Comparison of ENCODE assay signal across 11 mouse cellular contexts in the genomic region with DNA sequence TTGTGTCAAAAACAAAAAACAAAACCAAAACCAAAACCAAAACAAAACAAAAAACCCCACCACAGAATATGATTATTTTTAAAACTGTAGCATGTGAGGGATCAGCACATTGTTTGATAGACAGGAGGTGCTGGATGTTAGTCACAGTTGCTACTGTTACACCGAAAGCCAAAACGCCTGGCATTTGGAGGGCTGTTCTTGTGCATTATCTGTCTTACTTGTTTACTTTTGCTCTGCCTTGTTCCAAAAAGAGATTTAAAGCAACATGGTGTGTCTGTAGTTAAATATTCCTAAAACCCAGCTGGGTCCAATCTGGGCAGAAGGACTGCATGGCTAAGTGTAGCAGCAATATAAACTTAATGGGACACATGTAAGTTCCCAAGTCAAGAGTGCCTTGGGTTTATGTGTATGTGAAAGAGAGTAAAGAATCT. TPM values are rescaled to one million over a fixed set of nuclear protein-coding genes. Genes with fewer than 3 reads are reported as not detected.
DNase-seq lines count a peak whose midpoint lies in the region; ATAC-seq lines count a peak whose summit lies in the region.
"Had no signal": no experiment of that assay in that cellular context is flagged by ENCODE, and none has a peak within 500 bp of the region (broad histone marks: within the 10 kb centered on the region; RNA-seq: fewer than 3 reads in every experiment).

No protein-coding gene starts in this region.

- H3K27ac ChIP-seq in kidney, embryonic 16.5 days (ENCODE audit: low read length) = peak overlapping the region; percentile 53; the same call in 1 of the 2 replicates
- no peak overlapping the region for H3K27ac ChIP-seq in kidney, embryonic 15.5 days
- H3K27ac ChIP-seq in midbrain, embryonic 11.5 days (ENCODE audit: low read depth, low read length) = no peak overlapping the region
- no peak overlapping the region for H3K27ac ChIP-seq in midbrain, embryonic 10.5 days (replicated peaks)
- H3K27ac ChIP-seq in intestine, embryonic 16.5 days (ENCODE audit: low read length) = no peak overlapping the region
- no peak overlapping the region for H3K27ac ChIP-seq in stomach, embryonic 16.5 days (ENCODE audit: low read length)
- H3K27ac ChIP-seq: midbrain, embryonic 12.5 days had no signal

- WGBS in kidney, embryonic 16.5 days = 66% methylated on average over 2 of the region's 2 CpGs
- WGBS in kidney, embryonic 15.5 days = 68% methylated on average over 2 of the region's 2 CpGs
- WGBS in midbrain, embryonic 11.5 days = 90% methylated on average over 2 of the region's 2 CpGs
- WGBS in midbrain, embryonic 10.5 days = 94% methylated on average over 2 of the region's 2 CpGs
- 55% methylated on average over 2 of the region's 2 CpGs for WGBS in intestine, embryonic 16.5 days
- WGBS in stomach, embryonic 16.5 days = 56% methylated on average over 2 of the region's 2 CpGs

- H3K4me3 ChIP-seq in kidney, embryonic 16.5 days (ENCODE audit: low read length) = no peak overlapping the region
- H3K4me3 ChIP-seq in kidney, embryonic 15.5 days (replicated peaks) = no peak overlapping the region
- no peak overlapping the region for H3K4me3 ChIP-seq in midbrain, embryonic 11.5 days (ENCODE audit: low read depth, low read length)
- H3K4me3 ChIP-seq in midbrain, embryonic 10.5 days = no peak overlapping the region
- no peak overlapping the region for H3K4me3 ChIP-seq in intestine, embryonic 16.5 days (ENCODE audit: low read length)
- no peak overlapping the region for H3K4me3 ChIP-seq in stomach, embryonic 16.5 days (replicated peaks; ENCODE audit: low read length)
- H3K4me3 ChIP-seq: midbrain, embryonic 12.5 days had no signal

- H3K9ac ChIP-seq in kidney, embryonic 16.5 days (replicated peaks; ENCODE audit: low read length) = no peak overlapping the region
- H3K9ac ChIP-seq in kidney, embryonic 15.5 days = no peak overlapping the region
- H3K9ac ChIP-seq in midbrain, embryonic 11.5 days (ENCODE audit: low read length) = no peak overlapping the region
- no peak overlapping the region for H3K9ac ChIP-seq in intestine, embryonic 16.5 days (ENCODE audit: low read depth, low read length)
- no peak overlapping the region for H3K9ac ChIP-seq in stomach, embryonic 16.5 days (ENCODE audit: low read length)
- H3K9ac ChIP-seq: midbrain, embryonic 12.5 days had no signal

- H3K9me3 ChIP-seq in kidney, embryonic 16.5 days (ENCODE audit: low read length) = no peaks in the 10 kb centered on the region
- H3K9me3 ChIP-seq in kidney, embryonic 15.5 days (replicated peaks) = no peaks in the 10 kb centered on the region
- no peaks in the 10 kb centered on the region for H3K9me3 ChIP-seq in midbrain, embryonic 11.5 days (ENCODE audit: control insufficient read depth, low read length)
- no peaks in the 10 kb centered on the region for H3K9me3 ChIP-seq in midbrain, embryonic 10.5 days (replicated peaks)
- no peaks in the 10 kb centered on the region for H3K9me3 ChIP-seq in intestine, embryonic 16.5 days (ENCODE audit: control insufficient read depth, low read length)
- H3K9me3 ChIP-seq in stomach, embryonic 16.5 days (replicated peaks; ENCODE audit: control insufficient read depth, low read length) = no peaks in the 10 kb centered on the region
- H3K9me3 ChIP-seq: midbrain, embryonic 12.5 days had no signal

- no peaks in the 10 kb centered on the region for H3K36me3 ChIP-seq in kidney, embryonic 16.5 days (ENCODE audit: insufficient read depth, low read length)
- no peaks in the 10 kb centered on the region for H3K36me3 ChIP-seq in kidney, embryonic 15.5 days
- no peaks in the 10 kb centered on the region for H3K36me3 ChIP-seq in midbrain, embryonic 11.5 days (ENCODE audit: control insufficient read depth, insufficient read depth, low read length)
- 0 out of 2 replicates have a peak, but pooled peaks cover 3% of the 10 kb centered on the region for H3K36me3 ChIP-seq in midbrain, embryonic 10.5 days
- no peaks in the 10 kb centered on the region for H3K36me3 ChIP-seq in intestine, embryonic 16.5 days (ENCODE audit: control insufficient read depth, insufficient read depth, low read length)
- H3K36me3 ChIP-seq in stomach, embryonic 16.5 days (ENCODE audit: control insufficient read depth, insufficient read depth, low read length) = no peaks in the 10 kb centered on the region
- H3K36me3 ChIP-seq: midbrain, embryonic 12.5 days had no signal

- H3K4me2 ChIP-seq in kidney, embryonic 16.5 days (replicated peaks; ENCODE audit: low read depth, low read length) = no peak overlapping the region
- no peak overlapping the region for H3K4me2 ChIP-seq in kidney, embryonic 15.5 days
- no peak overlapping the region for H3K4me2 ChIP-seq in midbrain, embryonic 11.5 days
- no peak overlapping the region for H3K4me2 ChIP-seq in intestine, embryonic 16.5 days (ENCODE audit: low read depth, low read length)
- H3K4me2 ChIP-seq in stomach, embryonic 16.5 days (ENCODE audit: low read depth, low read length) = peak overlapping the region; percentile 17; the same call in 1 of the 2 replicates
- H3K4me2 ChIP-seq: midbrain, embryonic 12.5 days had no signal

- peak; percentile 69 for ATAC-seq in kidney, embryonic 16.5 days (ENCODE audit: low FRiP score, low TSS enrichment)
- no peak for ATAC-seq in kidney, embryonic 15.5 days (replicated peaks; ENCODE audit: low FRiP score)
- no peak for ATAC-seq in midbrain, embryonic 11.5 days (ENCODE audit: low FRiP score)
- 0 out of 2 replicates have a peak, but pooled peaks have one; percentile 44 for ATAC-seq in intestine, embryonic 16.5 days
- peak; percentile 13; the same call in 1 of the 2 replicates for ATAC-seq in stomach, embryonic 16.5 days (ENCODE audit: insufficient read depth, low FRiP score)

- H3K4me1 ChIP-seq in kidney, embryonic 16.5 days (ENCODE audit: insufficient read depth, low read length) = peaks cover 20% of the 10 kb centered on the region
- peaks cover 15% of the 10 kb centered on the region for H3K4me1 ChIP-seq in kidney, embryonic 15.5 days
- no peaks in the 10 kb centered on the region for H3K4me1 ChIP-seq in midbrain, embryonic 11.5 days (ENCODE audit: control insufficient read depth, insufficient read depth, low read length)
- peaks cover 7% of the 10 kb centered on the region for H3K4me1 ChIP-seq in midbrain, embryonic 10.5 days
- H3K4me1 ChIP-seq in intestine, embryonic 16.5 days (ENCODE audit: control insufficient read depth, insufficient read depth, low read length) = 0 out of 2 replicates have a peak, but pooled peaks cover 8% of the 10 kb centered on the region
- H3K4me1 ChIP-seq in stomach, embryonic 16.5 days (ENCODE audit: control insufficient read depth, insufficient read depth, low read length) = peaks cover 17% of the 10 kb centered on the region

- DNase-seq in midbrain, embryonic 11.5 days (ENCODE audit: low spot score, missing footprints) = peak; percentile 17
- no peak for DNase-seq in midbrain, embryonic 10.5 days (ENCODE audit: low spot score)
- no peak for DNase-seq in frontal cortex, postnatal 36 days (ENCODE audit: low spot score in 2 of 2)
- DNase-seq: adrenal gland, adult 8-10 months; heart, postnatal 10 days; thymus, postnatal 4 days had no signal

- H3K27me3 ChIP-seq in kidney, embryonic 16.5 days (ENCODE audit: insufficient read depth, low read length) = no peaks in the 10 kb centered on the region
- H3K27me3 ChIP-seq in kidney, embryonic 15.5 days = no peaks in the 10 kb centered on the region
- no peaks in the 10 kb centered on the region for H3K27me3 ChIP-seq in midbrain, embryonic 11.5 days (ENCODE audit: control insufficient read depth, insufficient read depth, low read length)
- no peaks in the 10 kb centered on the region for H3K27me3 ChIP-seq in midbrain, embryonic 10.5 days (ENCODE audit: low read depth, poor library complexity, severe bottlenecking)
- no peaks in the 10 kb centered on the region for H3K27me3 ChIP-seq in intestine, embryonic 16.5 days (replicated peaks; ENCODE audit: control insufficient read depth, insufficient read depth, low read length)
- no peaks in the 10 kb centered on the region for H3K27me3 ChIP-seq in stomach, embryonic 16.5 days (ENCODE audit: control insufficient read depth, insufficient read depth, low read length)
- H3K27me3 ChIP-seq: midbrain, embryonic 12.5 days had no signal

RNA-seq across cellular contexts. Expression of gene Mosmo, which starts 7.3 kb away (rescaled TPM):
- 8.2 and 10.1 TPM in 2 replicates for polyA plus RNA-seq in kidney, embryonic 16.5 days (2015; fragmentation: Nextera tagmentation; extraction: Ambion mirVana)
- 12.3 and 13.3 TPM in 2 replicates for polyA plus RNA-seq in kidney, embryonic 15.5 days (2015; fragmentation: Nextera tagmentation; extraction: Ambion mirVana)
- polyA plus RNA-seq in midbrain, embryonic 11.5 days (2014; fragmentation: Nextera tagmentation; extraction: Ambion mirVana) = 12.5 and 15.0 TPM in 2 replicates
- polyA plus RNA-seq in midbrain, embryonic 10.5 days (2016; fragmentation: Nextera tagmentation; extraction: Ambion mirVana) = 11.9 and 13.0 TPM in 2 replicates
- 5.1 and 6.3 TPM in 2 replicates for polyA plus RNA-seq in intestine, embryonic 16.5 days (2015; fragmentation: Nextera tagmentation; extraction: Ambion mirVana)
- 6.2 and 7.7 TPM in 2 replicates for polyA plus RNA-seq in stomach, embryonic 16.5 days (2015; fragmentation: Nextera tagmentation; extraction: Ambion mirVana)

RNA-seq across cellular contexts. Expression of gene Pdzd9, which starts 14.6 kb away (rescaled TPM):
- 0.49 and 0.51 TPM in 2 replicates for polyA plus RNA-seq in kidney, embryonic 16.5 days (2015; fragmentation: Nextera tagmentation; extraction: Ambion mirVana)
- polyA plus RNA-seq in kidney, embryonic 15.5 days (2015; fragmentation: Nextera tagmentation; extraction: Ambion mirVana) = 0.37 and 0.52 TPM in 2 replicates
- 0.38 and 0.39 TPM in 2 replicates for polyA plus RNA-seq in midbrain, embryonic 11.5 days (2014; fragmentation: Nextera tagmentation; extraction: Ambion mirVana)
- polyA plus RNA-seq in midbrain, embryonic 10.5 days (2016; fragmentation: Nextera tagmentation; extraction: Ambion mirVana) = 0.24 and 0.41 TPM in 2 replicates
- 0.18 and 0.34 TPM in 2 replicates for polyA plus RNA-seq in intestine, embryonic 16.5 days (2015; fragmentation: Nextera tagmentation; extraction: Ambion mirVana)
- 0.17 and 0.35 TPM in 2 replicates for polyA plus RNA-seq in stomach, embryonic 16.5 days (2015; fragmentation: Nextera tagmentation; extraction: Ambion mirVana)

RNA-seq across cellular contexts. Expression of gene Uqcrc2, which starts 49.8 kb away (rescaled TPM):
- polyA plus RNA-seq in kidney, embryonic 16.5 days (2015; fragmentation: Nextera tagmentation; extraction: Ambion mirVana) = 261 and 273 TPM in 2 replicates
- 241 and 250 TPM in 2 replicates for polyA plus RNA-seq in kidney, embryonic 15.5 days (2015; fragmentation: Nextera tagmentation; extraction: Ambion mirVana)
- polyA plus RNA-seq in midbrain, embryonic 11.5 days (2014; fragmentation: Nextera tagmentation; extraction: Ambion mirVana) = 201 and 211 TPM in 2 replicates
- polyA plus RNA-seq in midbrain, embryonic 10.5 days (2016; fragmentation: Nextera tagmentation; extraction: Ambion mirVana) = 180 and 188 TPM in 2 replicates
- 339 and 345 TPM in 2 replicates for polyA plus RNA-seq in intestine, embryonic 16.5 days (2015; fragmentation: Nextera tagmentation; extraction: Ambion mirVana)
- 204 and 235 TPM in 2 replicates for polyA plus RNA-seq in stomach, embryonic 16.5 days (2015; fragmentation: Nextera tagmentation; extraction: Ambion mirVana)

RNA-seq across cellular contexts. Expression of gene Vwa3a, which starts 54.4 kb away (rescaled TPM):
- 0.11 and 0.19 TPM in 2 replicates for polyA plus RNA-seq in kidney, embryonic 16.5 days (2015; fragmentation: Nextera tagmentation; extraction: Ambion mirVana)
- 0.10 and 0.17 TPM in 2 replicates for polyA plus RNA-seq in kidney, embryonic 15.5 days (2015; fragmentation: Nextera tagmentation; extraction: Ambion mirVana)
- polyA plus RNA-seq in midbrain, embryonic 11.5 days (2014; fragmentation: Nextera tagmentation; extraction: Ambion mirVana) = 0.08 and 0.37 TPM in 2 replicates
- polyA plus RNA-seq in midbrain, embryonic 10.5 days (2016; fragmentation: Nextera tagmentation; extraction: Ambion mirVana) = 0.07 and 0.12 TPM in 2 replicates
- polyA plus RNA-seq in intestine, embryonic 16.5 days (2015; fragmentation: Nextera tagmentation; extraction: Ambion mirVana) = 0.38 and 0.44 TPM in 2 replicates
- 0.32 and 0.43 TPM in 2 replicates for polyA plus RNA-seq in stomach, embryonic 16.5 days (2015; fragmentation: Nextera tagmentation; extraction: Ambion mirVana)

Comparison
In these comparisons a context has a peak if more than half of its experiments do, and no peak if none do; other contexts are left out.
1. ATAC-seq: peak in kidney, embryonic 16.5 days (single experiment), intestine, embryonic 16.5 days (single experiment) and stomach, embryonic 16.5 days (single experiment); none in kidney, embryonic 15.5 days (single experiment) and midbrain, embryonic 11.5 days (single experiment).